Mouse (Mus musculus) heart, postnatal 25 days (tissue): ENCODE results near the gene Cdc14a. TPM values are rescaled to one million over a fixed set of nuclear protein-coding genes. Genes with fewer than 3 reads are reported as not detected.

ENCODE experiments used
- DNase-seq: peaks from one replicate; pipeline ENCODE4 v3.0.0; 2022; ENCODE audit warnings: low spot score
- intact Hi-C: fragments of 180-260 bp; cut with DNase I; formaldehyde crosslinking; loops from one replicate; pipeline ENCODE4 v1.15.1; 2025
- total RNA-seq, 2 experiments: library from RNA; stranded (reverse); gene quantifications; 2 replicates each; pipeline ENCODE4 v1.2.3; 2021

The Cdc14a gene
- total RNA-seq, 2 experiments from 2014 or later: 3.7 to 4.2 TPM

GRCm38 (mm10) chr3:116337840-116338239, 86.0 kb downstream of the Cdc14a start:
- no peak for DNase-seq
- intact Hi-C loops: loop anchor here (10.0 kb wide), 1 partner anchor 257 kb away; the partner anchor contains the start of gene Sass6

GRCm38 (mm10) chr3:116335036-116335435, 88.8 kb downstream of the Cdc14a start:
- no peak for DNase-seq
- intact Hi-C loops: loop anchor here (10.0 kb wide), 1 partner anchor 260 kb away; the partner anchor contains the start of gene Sass6

- intact Hi-C loops: loop anchor here (2.0 to 10.0 kb wide), 3 partner anchors 164 to 417 kb away; partner anchors contain the start of gene Sass6
- no peak for DNase-seq
These were observed 90.1 kb downstream of the Cdc14a start for GRCm38 (mm10) chr3:116333711-116334110.

GRCm38 (mm10) chr3:116333229-116333628, 90.6 kb downstream of the Cdc14a start:
- no peak for DNase-seq
- intact Hi-C loops: loop anchor here (2.0 to 10.0 kb wide), 3 partner anchors 164 to 418 kb away; partner anchors contain the start of gene Sass6

GRCm38 (mm10) chr3:116331811-116332464, 91.9 kb downstream of the Cdc14a start:
- no peak for DNase-seq
- intact Hi-C loops: loop anchor here (2.0 to 10.0 kb wide), 3 partner anchors 165 to 419 kb away; partner anchors contain the start of gene Sass6

- no peak for DNase-seq
- intact Hi-C loops: loop anchor here (5.0 to 10.0 kb wide), 3 partner anchors 167 to 265 kb away; partner anchors contain the start of genes Sass6 and Vcam1
These were observed 93.9 kb downstream of the Cdc14a start for GRCm38 (mm10) chr3:116329976-116330375.

- DNase-seq: no peak
- intact Hi-C loops: loop anchor here (10.0 kb wide), 1 partner anchor 204 kb away; the partner anchor contains the start of gene Vcam1
These were observed 94.6 kb downstream of the Cdc14a start for GRCm38 (mm10) chr3:116329023-116329762.

GRCm38 (mm10) chr3:116327616-116328004, 96.2 kb downstream of the Cdc14a start:
- intact Hi-C loops: loop anchor here (1.0 to 10.0 kb wide), 2 partner anchors 203 to 293 kb away; partner anchors contain the start of gene Vcam1
- DNase-seq: no peak

GRCm38 (mm10) chr3:116327001-116327615, 96.7 kb downstream of the Cdc14a start:
- intact Hi-C loops: loop anchor here (1.0 to 10.0 kb wide), 2 partner anchors 202 to 293 kb away; partner anchors contain the start of gene Vcam1
- peak; percentile 47 for DNase-seq

GRCm38 (mm10) chr3:116325501-116325900, 98.3 kb downstream of the Cdc14a start:
- DNase-seq: no peak
- intact Hi-C loops: loop anchor here (10.0 kb wide), 1 partner anchor 201 kb away; the partner anchor contains the start of gene Vcam1

- intact Hi-C loops: loop anchor here (10.0 kb wide), 1 partner anchor 195 kb away; the partner anchor contains the start of gene Vcam1
- no peak for DNase-seq
These were observed 104.1 kb downstream of the Cdc14a start for GRCm38 (mm10) chr3:116319696-116320095.

GRCm38 (mm10) chr3:116311838-116312237, 112.0 kb downstream of the Cdc14a start:
- intact Hi-C loops: no loop called here
- no peak for DNase-seq

- intact Hi-C loops: no loop called here
- DNase-seq: no peak
These were observed 112.7 kb downstream of the Cdc14a start for GRCm38 (mm10) chr3:116311173-116311572.

- intact Hi-C loops: no loop called here
- DNase-seq: no peak
These were observed 113.2 kb downstream of the Cdc14a start for GRCm38 (mm10) chr3:116310672-116311071.

- no peak for DNase-seq
- intact Hi-C loops: no loop called here
These were observed 113.8 kb downstream of the Cdc14a start for GRCm38 (mm10) chr3:116310033-116310432.

GRCm38 (mm10) chr3:116304800-116305753, 118.8 kb downstream of the Cdc14a start:
- DNase-seq: no peak
- intact Hi-C loops: no loop called here

- intact Hi-C loops: no loop called here
These were observed 121.3 kb downstream of the Cdc14a start for GRCm38 (mm10) chr3:116302581-116302980.

GRCm38 (mm10) chr3:116301754-116302153, 122.1 kb downstream of the Cdc14a start:
- intact Hi-C loops: no loop called here
- no peak for DNase-seq

More at GRCm38 (mm10) chr3:116302581-116302980, 121.3 kb downstream of the Cdc14a start:
- DNase-seq: no peak

GRCm38 (mm10) chr3:116298727-116299126, 125.1 kb downstream of the Cdc14a start:
- intact Hi-C loops: no loop called here
- no peak for DNase-seq
